Mouse (Mus musculus): Measurements from ENCODE around the gene Car14. TPM values are rescaled to one million over a fixed set of nuclear protein-coding genes. Genes with fewer than 3 reads are reported as not detected.

The Car14 gene
- polyA plus RNA-seq, 1 experiment from 2014 or later, result 22.5 TPM

DNA sequence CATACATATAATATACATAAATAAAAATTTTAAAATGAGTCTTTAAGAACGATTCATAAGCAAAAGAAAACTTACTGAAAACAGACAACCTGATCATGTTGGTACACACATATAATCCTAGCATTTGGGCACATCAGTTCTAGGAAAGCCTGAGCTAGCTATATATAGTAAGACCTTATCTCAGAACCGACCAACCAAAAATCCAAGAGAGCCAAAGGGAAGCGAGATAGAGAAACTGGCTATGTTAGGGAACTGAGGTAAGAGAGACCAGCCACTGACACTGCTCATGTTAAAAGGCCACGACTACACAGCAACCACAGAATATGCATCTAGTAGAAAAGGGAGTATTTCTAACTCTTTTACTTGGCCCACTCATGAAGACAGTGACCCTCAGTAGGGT, 53.9 kb downstream of the Car14 start:
- Histone ChIP-seq H3K4me2 (replicated peaks; ENCODE audit: low read depth, low read length) (no peak overlapping the region), H3K4me1 (ENCODE audit: insufficient read depth, low read length) (peaks cover 7% of the 10 kb centered on the region), H3K27ac (ENCODE audit: low read length) (no peak overlapping the region), H3K9me3 (ENCODE audit: low read length) (no peaks in the 10 kb centered on the region), H3K27me3 (ENCODE audit: insufficient read depth, low read length) (no peaks in the 10 kb centered on the region), H3K9ac (replicated peaks; ENCODE audit: low read length) (no peak overlapping the region), H3K36me3 (ENCODE audit: insufficient read depth, low read length) (peaks cover 68% of the 10 kb centered on the region), H3K4me3 (ENCODE audit: low read length) (no peak overlapping the region)
- WGBS, result 84% methylated on average over 4 of the region's 4 CpGs
- no peak for ATAC-seq (ENCODE audit: low FRiP score, low TSS enrichment)

Other genes starting within 250 kb of the Car14 start
- gene Mcl1, start 245.9 kb downstream of the Car14 start, polyA plus RNA-seq (2015; fragmentation: Nextera tagmentation; extraction: Ambion mirVana), result 23.7 and 38.1 TPM in 2 replicates
- 3.8 and 3.9 TPM in 2 replicates for gene Adamtsl4, start 216.8 kb downstream of the Car14 start, polyA plus RNA-seq (2015; fragmentation: Nextera tagmentation; extraction: Ambion mirVana)
- 174 and 208 TPM in 2 replicates for gene Ecm1, start 165.1 kb downstream of the Car14 start, polyA plus RNA-seq (2015; fragmentation: Nextera tagmentation; extraction: Ambion mirVana)
- gene Tars2, start 144.5 kb downstream of the Car14 start, polyA plus RNA-seq (2015; fragmentation: Nextera tagmentation; extraction: Ambion mirVana), result 53.2 and 55.9 TPM in 2 replicates
- 19.9 and 22.7 TPM in 2 replicates for gene Rprd2, start 85.8 kb downstream of the Car14 start, polyA plus RNA-seq (2015; fragmentation: Nextera tagmentation; extraction: Ambion mirVana)
- gene Prpf3, start 48.8 kb downstream of the Car14 start, polyA plus RNA-seq (2015; fragmentation: Nextera tagmentation; extraction: Ambion mirVana), result 56.3 and 57.0 TPM in 2 replicates
- gene Mrps21, start 33.2 kb downstream of the Car14 start, polyA plus RNA-seq (2015; fragmentation: Nextera tagmentation; extraction: Ambion mirVana), result 355 and 371 TPM in 2 replicates
- 5.8 and 6.0 TPM in 2 replicates for gene Ciart, start 22.4 kb downstream of the Car14 start, polyA plus RNA-seq (2015; fragmentation: Nextera tagmentation; extraction: Ambion mirVana)
- 38.8 and 45.7 TPM in 2 replicates for gene BC028528, start 12.7 kb downstream of the Car14 start, polyA plus RNA-seq (2015; fragmentation: Nextera tagmentation; extraction: Ambion mirVana)
- gene Aph1a, start 10.7 kb downstream of the Car14 start, polyA plus RNA-seq (2015; fragmentation: Nextera tagmentation; extraction: Ambion mirVana), result 41.3 and 44.1 TPM in 2 replicates
- 206 and 252 TPM in 2 replicates for gene Anp32e, start 24.6 kb upstream of the Car14 start, polyA plus RNA-seq (2015; fragmentation: Nextera tagmentation; extraction: Ambion mirVana)
- 29.0 and 32.8 TPM in 2 replicates for gene Plekho1, start 91.3 kb upstream of the Car14 start, polyA plus RNA-seq (2015; fragmentation: Nextera tagmentation; extraction: Ambion mirVana)
- gene Vps45, start 153.8 kb upstream of the Car14 start, polyA plus RNA-seq (2015; fragmentation: Nextera tagmentation; extraction: Ambion mirVana), result 34.9 and 37.0 TPM in 2 replicates
- gene Otud7b, start 199.8 kb upstream of the Car14 start, polyA plus RNA-seq (2015; fragmentation: Nextera tagmentation; extraction: Ambion mirVana), result 14.9 and 18.1 TPM in 2 replicates

All from kidney, embryonic 16.5 days (tissue).